Mouse (Mus musculus) lung, postnatal 0 days (tissue): Measurements from ENCODE around the gene Arhgdig.

Source experiments
- CTCF ChIP-seq: IDR thresholded peaks from 2 replicates; pipeline ENCODE4 v1.5.1; 2016; ENCODE audit warnings: antibody characterized with exemption, mild to moderate bottlenecking
- EP300 ChIP-seq: IDR thresholded peaks from 2 replicates; pipeline ENCODE4 v1.6.1; 2016; ENCODE audit warnings: antibody characterized with exemption, mild to moderate bottlenecking, control low read depth

- TF ChIP-seq CTCF (no peak), EP300 (no peak)
These were observed 5.6 kb downstream of the Arhgdig start for GRCm38 (mm10) chr17:26201998-26202397.
